Mouse (Mus musculus) c-Kit-positive CD71-negative TER-119-negative erythroid progenitor cells, embryonic 14.5 days (primary cell): ENCODE results near the gene Tcf7.
"Not testable (repeated sequence)": the region's sequence is repeated elsewhere in the genome, so short reads cannot be mapped to it uniquely, and the experiment has no call there.

Experiments used
- DNase-seq: peaks from one replicate; pipeline ENCODE4 v3.0.0-alpha.2; 2013; ENCODE audit warnings: low read depth

Tcf7 gene

GRCm38 (mm10) chr11:52228722-52229448 lies 53.9 kb downstream of the Tcf7 start:
- DNase-seq, result no peak

DNA sequence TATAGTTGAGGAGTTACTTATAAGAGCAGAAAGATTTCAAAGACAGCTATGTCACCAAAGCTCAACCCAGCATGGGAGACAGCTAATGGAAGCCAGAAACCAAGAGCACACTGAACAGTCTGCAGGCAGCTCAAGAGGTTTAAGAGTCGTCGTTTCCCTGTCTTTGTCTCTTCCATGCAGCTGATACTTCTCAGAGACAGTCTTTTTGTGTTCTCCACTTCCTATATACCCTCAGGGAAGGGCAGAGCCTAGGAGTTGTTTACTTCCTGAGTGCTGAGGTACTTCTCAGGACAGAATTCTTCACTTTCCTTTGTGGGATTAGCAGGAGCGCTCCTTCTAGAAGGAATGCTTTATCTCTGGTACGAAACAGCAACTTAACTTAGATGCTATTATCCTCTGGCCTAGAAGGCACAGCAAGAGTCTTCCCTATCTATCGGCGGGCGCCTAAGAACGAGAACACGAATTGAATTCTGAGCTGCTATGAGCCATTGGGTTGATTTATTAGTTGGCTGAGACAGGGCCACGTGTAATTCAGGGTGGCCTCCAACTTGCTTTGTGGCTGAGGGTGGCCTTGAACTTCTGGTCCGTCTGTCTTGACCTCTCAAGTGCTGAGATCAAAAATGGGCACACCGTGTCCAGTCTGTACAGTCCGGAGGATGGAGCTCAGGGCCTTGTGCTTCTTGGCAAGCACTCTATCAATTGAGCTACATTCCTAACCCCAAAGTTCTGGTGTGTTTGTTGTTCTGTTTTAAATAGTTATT lies 55.2 kb downstream of the Tcf7 start:
- no peak for DNase-seq

- DNase-seq, result no peak
Observed at GRCm38 (mm10) chr11:52227053-52227452, 55.8 kb downstream of the Tcf7 start.

DNA sequence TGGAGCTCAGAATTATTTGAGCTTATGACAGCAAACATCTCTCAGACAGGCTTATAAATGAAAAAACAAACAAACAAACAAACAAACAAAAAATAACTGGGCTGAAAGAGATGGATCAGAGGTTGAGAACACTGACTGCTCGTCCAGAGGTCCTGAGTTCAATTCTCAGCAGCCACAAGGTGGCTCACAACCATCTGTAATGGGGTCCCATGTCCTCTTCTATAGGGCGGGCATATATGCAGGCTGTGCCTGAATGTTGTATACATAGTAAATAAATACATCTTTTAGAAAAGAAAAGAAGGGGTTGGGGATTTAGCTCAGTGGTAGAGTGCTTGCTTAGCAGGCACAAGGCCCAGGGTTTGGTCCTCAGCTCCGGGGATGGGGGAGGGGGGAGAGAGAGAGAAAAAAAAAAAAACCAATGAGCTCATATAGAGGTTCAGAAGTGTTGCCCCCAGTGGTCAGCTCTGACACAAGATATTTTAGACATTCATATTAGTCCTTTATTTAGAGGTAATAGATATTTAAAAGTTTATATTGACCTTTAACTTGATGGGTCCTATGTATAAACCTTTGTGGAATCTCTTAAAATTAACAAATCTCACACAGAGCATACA lies 56.7 kb downstream of the Tcf7 start:
- no peak for DNase-seq

GRCm38 (mm10) chr11:52223968-52224682 lies 58.7 kb downstream of the Tcf7 start:
- DNase-seq, result no peak

- no peak for DNase-seq
Observed at GRCm38 (mm10) chr11:52222891-52223290, 59.9 kb downstream of the Tcf7 start.

- not testable (repeated sequence) for DNase-seq
Observed at GRCm38 (mm10) chr11:52221921-52222320, 60.9 kb downstream of the Tcf7 start.

DNA sequence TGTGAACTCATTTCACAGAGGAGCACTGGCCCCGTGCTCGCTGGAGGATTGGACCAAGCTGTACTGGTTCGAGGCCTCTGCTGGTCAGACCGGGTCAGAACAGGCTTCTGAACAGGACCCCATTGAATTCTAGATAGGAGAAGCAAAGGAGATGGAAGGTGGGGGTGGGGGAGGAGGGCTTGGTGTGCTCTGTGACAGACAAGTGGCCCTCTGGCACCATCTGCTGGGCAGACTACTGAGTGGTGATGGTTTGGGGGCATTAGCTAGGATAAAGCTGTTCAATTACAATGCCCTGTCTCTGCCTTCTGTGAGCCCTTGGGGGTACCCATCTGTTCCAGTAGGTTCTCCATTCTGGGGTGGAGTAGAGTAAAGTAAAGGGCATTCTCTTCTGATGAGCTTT lies 62.5 kb downstream of the Tcf7 start:
- peak; percentile 62 for DNase-seq

- DNase-seq, result no peak
Observed at GRCm38 (mm10) chr11:52213887-52214286, 68.9 kb downstream of the Tcf7 start, which contains the start of gene Olfr1371. TSS of gene Olfr1371 (minus strand) at chr11:52213987.
